Mouse (Mus musculus): ENCODE results near the gene Fam172a.
"Not testable (repeated sequence)": the region's sequence is repeated elsewhere in the genome, so short reads cannot be mapped to it uniquely, and the experiment has no call there.

The Fam172a gene

DNA sequence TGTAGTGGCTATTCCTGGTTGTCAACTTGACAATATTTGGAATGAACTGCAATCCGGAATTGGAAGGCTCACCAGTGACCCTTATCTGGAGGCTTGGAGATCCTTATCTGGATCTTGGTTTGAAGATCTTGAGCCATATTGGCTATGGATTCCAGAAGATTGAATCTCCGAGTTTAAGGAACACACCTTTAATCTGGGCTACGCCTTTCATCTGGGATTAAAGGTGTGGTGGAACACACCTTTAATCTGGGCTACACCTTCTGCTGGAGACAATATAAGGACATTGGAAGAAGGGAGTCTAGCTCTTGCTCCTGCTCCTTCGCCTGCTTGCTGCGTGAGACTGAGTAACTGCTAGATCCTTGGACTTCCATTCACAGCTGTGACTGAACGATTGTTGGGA, at the start of gene Fam172a:
Gene Fam172a (plus strand): TSS at position 301 of the 400 bp plus-strand sequence.
- not testable (repeated sequence) for DNase-seq

DNA sequence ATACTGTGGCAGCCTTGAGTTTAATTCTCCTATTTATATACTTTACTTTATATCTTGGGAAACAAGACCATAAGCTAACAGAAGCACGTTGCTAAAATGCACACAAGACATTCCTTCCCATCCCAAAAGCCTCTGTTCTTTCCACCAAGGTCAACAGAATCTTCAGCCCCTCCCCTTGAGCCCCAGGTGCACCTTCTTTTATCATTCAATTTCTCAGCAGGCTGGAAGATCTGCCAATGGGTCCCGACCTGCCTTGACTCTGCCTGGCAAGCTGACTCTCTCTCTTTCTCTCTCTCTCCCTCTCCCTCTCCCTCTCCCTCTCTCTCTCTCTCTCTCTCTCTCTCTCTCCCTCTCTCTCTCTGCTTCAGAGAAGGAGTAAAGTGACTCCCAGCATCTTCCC, 13.2 kb upstream of the Fam172a start:
- no peak for DNase-seq

DNA sequence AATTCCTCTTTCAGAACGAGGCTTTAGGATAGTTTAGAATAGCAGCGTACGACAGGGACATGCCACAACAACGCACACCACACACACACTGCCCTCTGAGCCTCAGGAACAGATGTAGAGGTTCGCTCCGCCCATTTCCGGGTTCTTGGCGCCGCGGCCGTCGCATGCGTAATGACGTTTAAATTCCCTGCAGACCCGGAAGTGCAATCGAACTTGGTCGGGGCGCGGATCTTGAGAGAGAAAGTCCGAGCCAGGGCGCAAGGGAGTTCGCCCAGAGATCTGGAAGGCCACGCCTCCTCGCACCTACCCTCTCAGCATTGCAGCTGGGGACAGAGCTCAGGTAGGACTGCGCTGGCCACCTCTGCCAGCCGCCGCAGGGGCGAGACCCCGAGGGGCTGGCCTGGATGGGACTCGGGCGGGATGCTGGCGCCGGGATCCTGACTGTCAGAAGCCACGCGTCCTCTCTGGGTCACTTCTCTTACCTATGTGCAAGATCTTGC, 6.7 kb downstream of the Fam172a start:
- DNase-seq: peak; percentile 93 to 94

DNA sequence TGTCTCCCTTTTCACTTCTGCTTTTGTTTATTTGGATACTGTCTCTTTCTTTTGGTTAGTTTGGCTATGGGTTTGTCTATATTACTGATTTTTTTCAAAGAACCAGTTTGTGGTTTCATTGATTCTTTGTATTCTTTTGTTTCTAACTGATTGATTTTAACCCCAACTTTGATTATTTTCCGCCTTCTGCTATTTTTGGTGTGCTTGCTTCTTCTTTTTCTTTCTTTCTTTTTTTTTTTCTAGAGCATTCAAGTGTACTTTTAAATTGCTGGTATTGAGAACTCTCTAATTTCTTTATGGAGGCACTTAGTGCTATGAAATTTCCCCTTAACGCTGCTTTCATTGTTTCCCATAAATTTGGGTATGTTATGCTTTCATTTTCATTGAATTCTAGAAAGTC, 15.7 kb downstream of the Fam172a start:
- DNase-seq: no peak

DNA sequence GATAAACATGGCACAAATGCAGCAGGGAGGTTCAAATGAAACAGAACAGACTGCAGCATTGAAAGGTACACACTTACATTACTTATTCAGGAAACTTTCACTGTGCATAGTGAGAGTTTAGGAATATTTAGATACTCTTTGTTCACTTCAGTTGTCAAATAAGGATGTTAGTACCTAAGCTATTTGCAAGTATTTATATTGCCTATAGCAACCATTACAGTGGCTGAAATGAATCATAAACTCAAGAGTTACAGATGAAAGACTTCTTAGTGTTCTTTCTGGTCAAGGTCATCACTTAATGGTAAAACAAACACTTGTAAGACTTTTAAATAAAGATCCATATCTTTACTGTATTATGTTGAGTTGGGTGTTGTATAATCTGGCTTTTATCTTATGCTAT, 41.0 kb downstream of the Fam172a start:
- no peak for DNase-seq

DNA sequence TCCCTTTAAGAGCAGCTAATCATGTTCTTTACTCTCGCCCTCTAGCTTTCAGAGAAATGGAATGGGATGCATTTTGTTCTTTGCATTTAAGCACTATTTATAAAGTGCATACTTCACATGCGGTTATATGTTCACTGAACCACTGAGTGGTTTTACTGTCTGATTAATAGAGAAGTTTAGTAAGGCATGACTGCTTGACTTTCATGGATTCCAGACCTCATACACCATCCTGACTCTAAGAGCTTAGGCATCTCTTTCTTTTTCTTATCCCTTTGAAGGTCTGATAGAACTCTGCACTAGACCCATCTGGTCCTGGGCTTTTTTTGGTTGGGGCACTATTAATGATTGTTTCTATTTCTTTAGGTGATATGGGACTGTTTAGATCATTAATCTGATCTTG, 75.8 kb downstream of the Fam172a start:
- DNase-seq: no peak

DNA sequence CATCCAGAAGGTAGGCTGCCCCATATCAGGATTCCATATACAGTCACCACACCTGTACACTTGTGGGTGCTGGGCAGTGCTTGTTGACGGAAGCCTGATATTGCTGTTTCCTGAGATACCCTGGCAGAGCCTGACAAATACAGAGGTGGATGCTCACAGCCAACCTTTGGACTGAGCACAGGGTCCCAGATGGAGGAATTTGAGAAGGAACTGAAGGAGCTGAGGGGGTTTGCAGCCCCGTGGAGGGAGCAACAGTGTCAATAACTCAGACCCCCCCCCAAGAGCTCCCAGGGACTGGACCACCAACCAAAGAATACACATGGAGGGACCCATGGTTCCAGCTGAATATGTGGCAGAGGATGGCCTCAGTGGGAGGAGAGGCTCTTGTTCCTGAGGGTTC, 105.5 kb downstream of the Fam172a start:
- not testable (repeated sequence) for DNase-seq

DNA sequence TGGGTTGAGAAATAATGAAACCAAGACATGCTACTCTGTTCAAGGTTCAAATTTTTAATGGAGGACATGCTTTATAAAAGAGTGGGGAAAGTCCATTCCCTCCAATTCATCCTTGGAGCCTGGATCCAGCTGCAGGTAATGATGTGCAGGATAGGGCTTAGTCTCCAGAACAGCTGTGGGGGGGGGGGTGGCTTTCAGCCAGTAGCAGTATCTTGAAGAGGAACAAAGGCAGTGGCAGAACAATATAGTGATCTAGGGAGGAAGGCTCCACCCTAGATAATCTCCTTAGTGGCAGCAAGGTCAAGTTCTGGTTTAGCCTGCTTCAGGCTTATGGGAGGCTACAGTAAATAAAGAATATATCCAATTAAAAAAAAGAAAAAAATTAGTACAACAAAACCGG, 108.6 kb downstream of the Fam172a start:
- DNase-seq: no peak

DNA sequence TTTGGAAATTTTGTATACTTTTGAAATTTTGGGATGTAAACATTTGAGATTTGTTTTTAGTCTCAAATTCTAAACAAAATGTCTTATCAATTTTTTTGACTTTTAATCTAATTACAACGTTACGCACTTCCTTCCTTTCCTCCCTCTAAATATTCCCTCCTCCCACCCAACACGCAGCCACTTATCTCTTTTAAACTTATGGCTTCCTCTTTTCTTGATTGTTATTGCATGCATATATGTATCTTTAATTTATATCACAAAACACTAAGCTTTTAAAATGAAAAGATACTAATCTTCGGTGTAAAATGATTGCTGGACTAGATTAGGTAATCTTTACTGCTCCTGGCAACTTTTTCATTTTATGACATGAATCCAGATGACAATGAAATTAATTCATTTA, 124.3 kb downstream of the Fam172a start:
- DNase-seq: no peak

DNA sequence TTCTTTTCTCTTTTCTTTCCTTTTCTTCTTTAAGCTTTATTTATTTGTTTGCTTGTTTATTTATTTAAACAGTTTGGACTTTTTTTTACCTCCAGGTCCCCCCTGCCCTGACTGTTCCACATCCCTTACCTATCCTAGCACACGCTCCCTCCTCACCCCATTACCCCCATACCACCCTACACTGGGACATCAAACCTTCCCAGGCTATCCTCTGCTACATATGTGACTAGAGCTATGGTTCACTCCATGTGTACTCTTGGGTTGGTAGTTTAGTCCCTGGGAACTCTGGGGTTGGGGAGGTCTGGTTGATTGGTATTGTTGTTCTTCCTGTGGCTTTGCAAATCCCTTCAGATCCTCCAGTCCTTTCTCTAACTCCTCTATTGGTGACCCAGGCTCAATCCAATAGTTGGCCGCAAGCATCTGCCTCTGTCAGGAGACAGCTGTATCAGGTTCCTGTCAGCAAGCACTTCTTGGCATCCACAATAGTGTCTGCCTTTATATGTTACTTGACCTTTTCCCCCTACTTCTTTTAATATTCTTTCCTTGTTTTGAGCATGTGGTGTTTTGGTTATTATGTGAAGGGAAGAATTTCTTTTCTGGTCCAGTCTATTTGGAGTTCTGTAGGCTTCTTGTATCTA, 141.3 kb downstream of the Fam172a start:
- peak in 1 of 2 experiments; percentile 40 for DNase-seq

DNA sequence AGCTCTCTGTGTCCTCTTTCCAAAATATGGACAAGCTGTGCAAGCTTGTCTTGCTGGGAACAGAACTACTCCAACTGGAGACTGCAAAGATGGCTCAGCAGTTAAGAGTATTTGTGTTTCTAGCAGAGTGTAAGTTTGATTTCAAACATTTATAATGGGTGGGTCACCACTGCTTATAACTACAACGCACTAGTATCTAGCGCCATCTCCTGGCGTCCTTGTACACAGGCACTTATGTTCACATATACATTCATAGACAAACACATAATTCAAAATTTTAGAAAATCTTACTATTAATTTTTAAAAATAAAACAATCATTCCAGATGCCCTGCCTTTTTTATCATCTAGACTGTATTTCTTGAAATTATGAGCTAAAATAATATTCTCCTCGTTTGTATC, 147.0 kb downstream of the Fam172a start:
- DNase-seq: no peak

DNA sequence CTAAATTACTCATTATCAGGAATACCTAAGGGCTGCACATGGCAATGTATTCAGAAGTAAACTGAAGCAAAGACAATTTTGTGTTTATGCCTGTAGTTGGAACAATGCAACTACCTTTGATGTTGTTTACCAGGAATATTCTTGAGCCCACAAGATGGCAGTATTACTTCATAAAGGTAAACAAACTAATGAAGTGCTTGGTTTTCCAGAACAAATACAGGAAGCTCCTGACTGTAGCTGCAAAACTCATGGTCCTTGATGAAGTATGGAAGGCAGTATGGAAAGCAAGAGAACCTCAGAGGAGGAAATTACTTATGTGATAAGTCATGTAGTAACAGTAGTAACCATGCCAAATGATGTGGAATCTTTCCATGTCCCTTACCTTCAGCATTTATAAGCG, 163.0 kb downstream of the Fam172a start:
- no peak for DNase-seq

DNA sequence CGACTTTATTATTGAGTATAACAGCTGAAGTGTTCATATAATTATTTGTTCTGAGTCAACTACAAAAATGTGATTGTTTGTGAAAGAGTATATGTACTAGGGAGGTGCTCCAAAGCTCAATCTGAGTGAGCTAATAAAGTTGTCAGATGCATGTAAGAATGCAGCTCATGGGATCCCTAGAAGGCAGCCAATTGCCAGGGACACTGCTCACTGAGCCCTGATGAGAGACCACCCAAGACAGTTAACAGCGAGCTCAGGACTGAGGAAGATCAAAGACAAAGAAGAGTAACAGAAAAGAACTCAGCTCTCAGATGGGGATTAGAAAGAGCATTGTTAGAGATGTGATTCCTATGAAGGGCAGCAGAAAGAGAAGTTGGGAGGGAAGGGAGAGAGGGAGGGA, 166.5 kb downstream of the Fam172a start:
- DNase-seq: no peak

DNA sequence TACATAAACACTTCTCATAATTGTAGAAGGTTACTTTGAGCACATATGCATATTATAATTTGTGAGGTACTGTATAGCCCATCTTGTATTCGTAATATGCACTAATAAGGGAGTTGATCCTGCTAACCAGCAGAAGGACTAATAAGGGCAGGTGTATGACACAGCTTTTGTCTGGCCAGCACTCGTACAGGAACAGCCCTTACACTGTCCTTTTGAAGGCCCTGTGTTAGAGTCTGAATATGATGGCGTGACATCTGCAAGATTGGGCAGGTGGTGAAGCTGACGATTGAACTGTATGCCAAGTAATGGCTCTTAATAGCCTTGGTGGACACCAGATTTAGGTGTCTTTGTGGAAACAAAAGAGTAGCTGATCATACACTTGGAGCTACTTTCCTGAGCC, 176.3 kb downstream of the Fam172a start:
- DNase-seq: no peak

DNA sequence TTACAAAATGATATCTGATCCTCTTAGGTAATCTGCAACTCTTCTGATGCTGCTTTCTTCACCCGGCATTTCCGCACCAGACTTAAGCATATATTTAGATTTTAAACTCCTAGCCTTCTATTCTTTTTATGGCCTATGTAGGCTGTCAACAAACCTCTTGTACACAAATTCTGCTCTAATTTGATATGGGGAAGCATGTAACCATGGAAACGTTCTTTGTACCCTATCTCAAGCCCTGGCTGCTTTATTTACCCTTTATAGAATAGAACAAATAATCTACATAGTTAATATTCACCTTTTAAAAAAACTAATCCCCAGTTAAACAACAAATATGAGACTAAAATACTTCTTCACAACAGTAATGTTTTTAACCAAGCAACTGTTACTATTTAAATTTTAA, 176.7 kb downstream of the Fam172a start:
- DNase-seq: no peak

DNA sequence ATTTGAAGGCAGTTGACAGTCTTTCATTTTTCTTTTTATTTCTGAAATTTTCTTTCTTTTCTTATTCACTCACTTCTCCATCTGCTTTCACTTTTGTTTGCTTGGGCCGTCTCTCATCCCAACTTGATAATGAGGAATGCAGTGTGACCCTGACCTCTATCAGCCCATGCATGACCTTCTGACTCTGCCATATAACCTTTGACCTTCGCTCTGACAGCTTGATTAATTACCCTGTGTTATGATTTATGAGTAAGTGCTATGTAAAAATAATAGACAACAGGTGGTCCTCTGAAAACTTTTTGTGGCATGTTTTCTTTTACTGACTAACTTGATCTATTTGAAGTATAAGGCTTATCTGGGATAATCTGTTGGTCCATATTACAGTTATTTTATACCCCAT, 195.8 kb downstream of the Fam172a start:
- DNase-seq: no peak

DNA sequence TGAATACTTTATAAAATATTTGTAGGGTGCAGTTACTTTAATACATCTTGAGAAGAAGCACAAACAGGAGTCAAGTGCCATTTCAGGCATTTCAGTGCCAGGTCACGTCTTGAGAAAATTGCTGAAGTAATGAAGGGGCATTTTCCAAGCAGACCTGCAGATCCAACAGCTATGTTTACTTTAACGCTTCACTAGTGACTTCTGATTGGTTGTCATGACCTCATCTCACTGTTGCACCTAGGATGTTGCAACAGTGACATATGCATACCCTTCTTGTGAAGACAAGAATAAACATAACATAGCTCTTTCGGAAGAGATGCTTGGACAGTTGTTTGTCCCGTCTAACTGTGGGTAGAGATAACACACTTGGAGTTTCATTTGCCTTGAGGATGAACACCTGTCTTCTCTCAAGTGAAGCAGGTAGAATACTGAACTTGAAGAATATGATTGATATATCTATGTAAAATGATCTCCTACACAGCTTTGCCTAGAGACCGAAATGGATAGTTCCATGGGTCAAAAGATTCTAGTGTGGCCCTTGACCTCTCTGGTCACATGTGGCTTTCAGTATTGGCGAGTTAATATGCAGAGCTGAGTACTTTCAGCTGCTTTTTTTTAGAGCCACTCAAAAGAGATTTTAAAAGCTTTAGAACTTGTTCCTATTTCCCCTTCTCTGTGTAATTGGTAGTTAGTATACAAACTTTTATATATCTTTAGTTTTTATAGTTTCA, 196.4 kb downstream of the Fam172a start:
- DNase-seq: no peak

DNA sequence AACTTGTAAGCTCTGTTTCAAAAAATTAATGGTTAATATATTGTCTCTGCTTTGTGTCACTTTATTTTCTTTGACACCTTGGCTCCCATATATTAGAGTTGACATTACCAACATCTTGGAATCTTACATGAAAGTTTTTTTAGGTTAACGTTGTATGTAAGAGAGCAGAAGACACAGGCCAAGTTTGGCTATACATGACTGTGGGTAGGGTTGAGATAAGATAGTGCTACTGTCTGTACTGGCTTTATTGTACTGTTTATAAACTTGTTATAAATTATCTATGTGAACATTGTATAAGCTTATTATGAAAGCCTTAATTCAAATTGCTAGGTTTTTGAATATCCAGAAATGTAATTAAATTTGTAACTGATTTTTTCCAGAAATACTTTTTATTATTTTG, 197.9 kb downstream of the Fam172a start:
- no peak for DNase-seq

DNA sequence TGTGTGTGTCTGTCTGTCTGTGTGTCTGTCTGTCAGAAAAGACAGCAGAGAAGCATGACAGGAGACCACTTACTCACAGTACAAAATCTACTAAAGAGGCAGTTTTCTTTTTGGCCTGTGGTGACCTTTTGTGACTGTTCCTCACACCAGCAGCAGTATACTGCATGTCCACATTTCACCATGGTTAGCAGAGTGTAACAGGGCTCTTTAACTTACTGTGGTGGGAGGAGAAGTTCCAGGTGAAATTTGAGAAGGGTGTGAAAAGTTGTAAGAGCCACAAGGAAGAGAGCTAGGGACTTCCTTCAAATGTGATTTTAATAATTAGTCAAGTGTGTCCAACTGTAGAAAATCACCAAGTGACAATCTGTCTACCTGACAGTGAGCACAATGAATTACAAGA, 199.0 kb downstream of the Fam172a start:
- DNase-seq: no peak

DNA sequence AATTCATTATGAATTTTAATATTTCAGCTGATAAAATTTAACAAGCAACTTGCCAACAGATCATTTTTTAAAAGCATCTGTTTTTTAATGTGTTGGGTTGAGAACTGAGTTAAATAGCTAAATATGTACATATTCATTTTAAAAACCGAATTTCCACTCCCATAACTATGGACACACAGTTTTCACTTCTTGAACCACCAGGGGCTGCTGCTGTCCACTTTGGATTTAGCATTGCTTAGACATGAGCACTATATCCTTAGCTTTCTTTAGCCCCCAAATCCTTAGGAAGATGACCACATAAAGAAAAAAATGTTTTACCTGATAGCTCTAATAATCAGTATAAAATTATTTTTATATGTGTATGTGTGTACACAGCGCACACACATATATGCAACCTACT, 207.4 kb downstream of the Fam172a start:
- DNase-seq: no peak

DNA sequence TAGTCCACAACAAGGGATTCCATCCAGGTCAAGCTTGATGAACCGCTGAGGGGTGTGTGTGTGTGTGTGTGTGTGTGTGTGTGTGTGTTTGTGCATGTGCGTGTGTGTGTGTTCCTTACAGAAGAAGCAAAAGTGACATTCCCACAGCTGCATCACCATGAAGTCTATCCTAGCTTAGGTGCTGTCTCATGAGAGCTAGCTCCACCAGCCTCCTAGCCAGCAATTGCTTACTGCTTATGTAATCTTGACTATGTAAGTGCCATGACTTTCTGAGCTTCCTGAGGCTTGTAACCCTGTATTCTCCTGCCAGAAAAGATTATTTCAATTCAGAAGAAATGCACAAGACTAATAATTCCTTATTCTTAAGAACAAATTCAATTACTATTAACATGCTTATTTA, 221.0 kb downstream of the Fam172a start:
- no peak for DNase-seq

DNA sequence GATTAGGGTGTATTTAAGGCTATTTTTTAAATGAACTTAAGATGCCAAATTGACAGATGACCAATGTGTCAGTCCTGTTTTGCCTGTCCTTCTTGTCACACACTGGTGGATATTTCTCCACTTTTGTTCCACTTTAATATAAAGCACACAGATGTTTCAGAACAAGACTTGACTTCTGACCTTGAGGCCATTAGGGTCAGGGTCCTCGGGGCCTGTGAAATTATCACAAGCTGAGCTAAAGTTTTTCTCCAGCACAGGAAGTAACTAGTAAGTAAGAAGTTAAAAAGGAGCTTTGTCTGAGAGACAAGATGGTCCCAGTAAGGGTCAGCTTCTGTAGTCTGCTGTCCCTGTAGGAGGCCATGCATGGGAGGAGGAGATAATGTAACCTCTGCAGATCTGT, 255.8 kb downstream of the Fam172a start:
- no peak for DNase-seq

DNA sequence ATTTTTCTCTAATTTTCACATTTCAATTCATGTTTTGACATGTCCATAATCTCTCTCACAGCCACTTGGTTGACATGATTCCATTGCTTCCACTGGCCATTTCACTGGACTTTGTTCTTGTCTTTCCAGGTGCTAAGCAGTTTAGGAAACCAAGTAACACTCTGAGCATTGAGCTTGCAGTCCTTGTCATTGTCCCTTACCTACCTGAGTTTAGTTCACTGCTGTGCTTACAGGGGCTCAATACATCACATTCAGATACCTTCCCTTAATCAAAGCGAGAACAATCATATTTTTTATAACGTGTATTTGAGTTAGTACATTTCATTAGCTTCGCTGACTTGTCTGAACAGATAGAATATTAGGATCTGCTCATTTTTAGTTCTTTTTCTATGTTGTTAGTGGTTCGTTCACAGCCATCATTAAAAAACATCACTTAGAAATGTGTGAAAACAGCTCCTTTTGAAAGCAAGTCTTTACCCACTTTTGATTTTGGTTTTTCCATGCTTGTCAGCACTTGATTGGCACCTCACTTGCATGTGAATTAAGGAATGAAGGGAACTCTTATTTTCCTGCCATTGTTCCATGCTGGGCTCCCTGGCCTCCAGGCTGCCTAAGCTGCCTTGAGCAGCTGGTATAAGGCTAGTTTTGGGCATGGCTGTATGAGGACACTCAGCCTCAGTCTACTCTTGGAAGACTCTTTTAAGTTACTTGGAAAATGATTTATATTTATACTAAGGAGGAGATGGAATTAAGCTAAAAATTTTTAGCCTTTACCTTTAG, 257.9 kb downstream of the Fam172a start:
- no peak for DNase-seq

DNA sequence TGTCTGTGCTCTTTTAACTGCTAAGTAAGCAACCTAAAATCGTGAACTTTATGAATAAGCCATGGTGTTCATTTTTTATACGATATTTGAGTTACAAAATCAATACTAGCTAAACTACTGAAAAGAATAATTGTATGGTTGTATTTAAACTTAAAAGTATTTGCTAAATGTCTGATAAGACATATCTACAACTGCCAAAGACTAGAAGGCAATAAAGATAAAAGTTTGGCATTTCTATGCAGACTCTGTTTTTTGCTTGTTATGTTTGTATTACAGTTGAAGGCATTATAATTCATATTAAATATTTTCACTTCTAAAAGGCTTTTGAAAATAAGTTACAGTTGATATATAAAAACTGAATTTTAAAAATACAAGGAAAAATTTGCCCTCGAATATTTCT, 274.4 kb downstream of the Fam172a start:
- no peak for DNase-seq

Measured in lung, postnatal 4 days (tissue).